Mouse (Mus musculus): ENCODE data around the gene Sdhb. TPM values are rescaled to one million over a fixed set of nuclear protein-coding genes. Genes with fewer than 3 reads are reported as not detected.
A peak's percentile ranks its signal among the peaks of the same experiment; 100 is the strongest.

Gene Sdhb
- 413 and 428 TPM in 2 replicates for polyA plus RNA-seq (2014; fragmentation: Nextera tagmentation; extraction: Ambion mirVana)

GRCm38 (mm10) chr4:140960781-140961466 is at the start of gene Sdhb:
Gene Sdhb, plus strand, starts transcription at chr4:140961203.
- H3K4me3 ChIP-seq (ENCODE audit: low read depth, low read length): peak within 1 kb of the TSS; percentile 84
- H3K9ac ChIP-seq (ENCODE audit: low read depth, low read length): peak within 1 kb of the TSS; percentile 78
- no peaks in the 10 kb centered on the region for H3K9me3 ChIP-seq (ENCODE audit: control insufficient read depth, low read length)
- peak within 1 kb of the TSS; percentile 51 for H3K27ac ChIP-seq (ENCODE audit: low read depth, low read length)
- WGBS: 4% methylated on average over 37 of the region's 37 CpGs
- peaks cover 3% of the 10 kb centered on the region for H3K4me1 ChIP-seq (replicated peaks; ENCODE audit: control insufficient read depth, insufficient read depth, low read length)
- DNase-seq (ENCODE audit: low spot score) (peak; percentile 97), ATAC-seq (ENCODE audit: low FRiP score) (peak; percentile 95)
- H3K36me3 ChIP-seq (ENCODE audit: control insufficient read depth, insufficient read depth, low read length): no peaks in the 10 kb centered on the region
- H3K27me3 ChIP-seq (ENCODE audit: control insufficient read depth, insufficient read depth, low read length): no peaks in the 10 kb centered on the region; the same call in 1 of the 2 replicates
- H3K4me2 ChIP-seq (replicated peaks; ENCODE audit: low read depth, low read length): peak within 1 kb of the TSS; percentile 79

DNA sequence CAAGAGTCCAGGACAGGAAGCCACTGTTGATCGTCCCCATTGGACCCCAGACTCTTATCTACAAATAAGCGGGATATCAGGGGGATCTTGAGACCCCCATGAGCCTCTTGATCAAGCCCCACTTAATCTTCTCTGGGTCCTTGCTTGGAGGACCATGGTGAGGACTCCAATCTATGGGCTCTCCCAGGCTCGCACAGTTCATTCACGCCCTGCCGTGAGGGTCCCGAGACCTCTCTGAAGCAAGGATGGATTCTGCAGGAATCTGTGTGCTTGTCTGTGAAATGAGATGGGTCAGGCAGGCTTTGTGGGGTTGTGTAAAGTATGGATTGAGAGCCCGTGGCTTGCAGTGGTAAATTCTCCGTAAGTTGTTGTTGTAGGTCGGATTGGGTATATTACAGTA is 49.6 kb upstream of the Sdhb start:
- Histone ChIP-seq H3K4me1 (replicated peaks; ENCODE audit: control insufficient read depth, insufficient read depth, low read length) (no peaks in the 10 kb centered on the region), H3K4me2 (replicated peaks; ENCODE audit: low read depth, low read length) (no peak overlapping the region), H3K9me3 (ENCODE audit: control insufficient read depth, low read length) (no peaks in the 10 kb centered on the region), H3K36me3 (ENCODE audit: control insufficient read depth, insufficient read depth, low read length) (no peaks in the 10 kb centered on the region), H3K9ac (ENCODE audit: low read depth, low read length) (no peak overlapping the region), H3K27ac (ENCODE audit: low read depth, low read length) (no peak overlapping the region), H3K27me3 (ENCODE audit: control insufficient read depth, insufficient read depth, low read length) (peaks cover 6% of the 10 kb centered on the region), H3K4me3 (ENCODE audit: low read depth, low read length) (no peak overlapping the region)
- WGBS: 86% methylated on average over 9 of the region's 9 CpGs
- ATAC-seq (ENCODE audit: low FRiP score) (no peak), DNase-seq (ENCODE audit: low spot score) (no peak)

GRCm38 (mm10) chr4:140912271-140912833 is 48.7 kb upstream of the Sdhb start:
- no peaks in the 10 kb centered on the region for H3K9me3 ChIP-seq (ENCODE audit: control insufficient read depth, low read length)
- peaks cover 2% of the 10 kb centered on the region for H3K27me3 ChIP-seq (ENCODE audit: control insufficient read depth, insufficient read depth, low read length)
- H3K27ac ChIP-seq (ENCODE audit: low read depth, low read length): no peak overlapping the region
- no peak overlapping the region for H3K4me2 ChIP-seq (replicated peaks; ENCODE audit: low read depth, low read length)
- H3K4me3 ChIP-seq (ENCODE audit: low read depth, low read length): no peak overlapping the region
- H3K9ac ChIP-seq (ENCODE audit: low read depth, low read length): no peak overlapping the region
- no peak for ATAC-seq (ENCODE audit: low FRiP score)
- DNase-seq (ENCODE audit: low spot score): no peak
- H3K36me3 ChIP-seq (ENCODE audit: control insufficient read depth, insufficient read depth, low read length): no peaks in the 10 kb centered on the region
- 94% methylated on average over 9 of the region's 10 CpGs for WGBS
- no peaks in the 10 kb centered on the region for H3K4me1 ChIP-seq (replicated peaks; ENCODE audit: control insufficient read depth, insufficient read depth, low read length)

- DNase-seq (ENCODE audit: low spot score) (no peak), ATAC-seq (ENCODE audit: low FRiP score) (no peak)
- Histone ChIP-seq H3K27ac (ENCODE audit: low read depth, low read length) (no peak overlapping the region), H3K36me3 (ENCODE audit: control insufficient read depth, insufficient read depth, low read length) (no peaks in the 10 kb centered on the region), H3K9ac (ENCODE audit: low read depth, low read length) (no peak overlapping the region), H3K4me1 (replicated peaks; ENCODE audit: control insufficient read depth, insufficient read depth, low read length) (no peaks in the 10 kb centered on the region), H3K4me3 (ENCODE audit: low read depth, low read length) (no peak overlapping the region), H3K27me3 (ENCODE audit: control insufficient read depth, insufficient read depth, low read length) (no peaks in the 10 kb centered on the region), H3K4me2 (replicated peaks; ENCODE audit: low read depth, low read length) (no peak overlapping the region), H3K9me3 (ENCODE audit: control insufficient read depth, low read length) (no peaks in the 10 kb centered on the region)
- WGBS: 90% methylated on average over 9 of the region's 9 CpGs
Observed at GRCm38 (mm10) chr4:140913565-140913964, 47.4 kb upstream of the Sdhb start.

- 47% methylated on average over 6 of the region's 6 CpGs for whole genome bisulfite sequencing
- H3K27ac ChIP-seq (ENCODE audit: low read depth, low read length): no peak overlapping the region
- DNase-seq (ENCODE audit: low spot score) (no peak), ATAC-seq (ENCODE audit: low FRiP score) (no peak)
- no peak overlapping the region for H3K9ac ChIP-seq (ENCODE audit: low read depth, low read length)
- H3K4me3 ChIP-seq (ENCODE audit: low read depth, low read length): no peak overlapping the region
- no peaks in the 10 kb centered on the region for H3K36me3 ChIP-seq (ENCODE audit: control insufficient read depth, insufficient read depth, low read length)
- H3K4me2 ChIP-seq (replicated peaks; ENCODE audit: low read depth, low read length): no peak overlapping the region
- H3K9me3 ChIP-seq (ENCODE audit: control insufficient read depth, low read length): no peaks in the 10 kb centered on the region
- no peaks in the 10 kb centered on the region for H3K4me1 ChIP-seq (replicated peaks; ENCODE audit: control insufficient read depth, insufficient read depth, low read length)
- H3K27me3 ChIP-seq (ENCODE audit: control insufficient read depth, insufficient read depth, low read length): no peaks in the 10 kb centered on the region
Observed at GRCm38 (mm10) chr4:140914731-140915131, 46.3 kb upstream of the Sdhb start.

DNA sequence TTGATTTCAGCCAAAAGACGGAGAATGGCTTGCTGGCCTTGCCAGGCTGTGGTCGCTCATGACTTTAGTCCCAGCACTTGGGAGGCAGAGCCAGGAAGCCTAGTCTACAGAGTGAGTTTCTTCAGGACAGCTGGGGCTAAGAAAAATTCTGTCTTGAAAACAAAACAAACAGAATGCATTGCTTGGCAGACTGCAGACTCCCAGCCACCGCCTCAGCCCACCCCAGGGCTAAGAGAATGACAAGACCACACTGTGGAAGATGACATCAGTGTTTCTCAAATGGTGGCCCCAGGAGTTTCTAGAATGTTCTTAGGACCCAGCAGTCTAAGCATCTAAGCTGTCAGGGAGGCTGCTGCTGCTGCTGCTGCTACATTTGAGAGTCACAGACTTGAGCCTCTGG is 45.8 kb upstream of the Sdhb start:
- Histone ChIP-seq H3K4me3 (ENCODE audit: low read depth, low read length) (no peak overlapping the region), H3K4me2 (replicated peaks; ENCODE audit: low read depth, low read length) (no peak overlapping the region), H3K9ac (ENCODE audit: low read depth, low read length) (no peak overlapping the region), H3K9me3 (ENCODE audit: control insufficient read depth, low read length) (no peaks in the 10 kb centered on the region), H3K4me1 (replicated peaks; ENCODE audit: control insufficient read depth, insufficient read depth, low read length) (no peaks in the 10 kb centered on the region), H3K27me3 (ENCODE audit: control insufficient read depth, insufficient read depth, low read length) (no peaks in the 10 kb centered on the region), H3K27ac (ENCODE audit: low read depth, low read length) (no peak overlapping the region), H3K36me3 (ENCODE audit: control insufficient read depth, insufficient read depth, low read length) (no peaks in the 10 kb centered on the region)
- 80% methylated on average over 3 of the region's 3 CpGs for WGBS
- DNase-seq (ENCODE audit: low spot score): no peak
- no peak for ATAC-seq (ENCODE audit: low FRiP score)

GRCm38 (mm10) chr4:140916296-140916695 is 44.7 kb upstream of the Sdhb start:
- 93% methylated on average over 5 of the region's 5 CpGs for WGBS
- no peaks in the 10 kb centered on the region for H3K36me3 ChIP-seq (ENCODE audit: control insufficient read depth, insufficient read depth, low read length)

GRCm38 (mm10) chr4:140917451-140917850 is 43.6 kb upstream of the Sdhb start:
- Histone ChIP-seq H3K4me1 (replicated peaks; ENCODE audit: control insufficient read depth, insufficient read depth, low read length) (no peaks in the 10 kb centered on the region), H3K4me2 (replicated peaks; ENCODE audit: low read depth, low read length) (no peak overlapping the region), H3K9me3 (ENCODE audit: control insufficient read depth, low read length) (no peaks in the 10 kb centered on the region), H3K27ac (ENCODE audit: low read depth, low read length) (no peak overlapping the region), H3K4me3 (ENCODE audit: low read depth, low read length) (no peak overlapping the region), H3K9ac (ENCODE audit: low read depth, low read length) (no peak overlapping the region), H3K27me3 (ENCODE audit: control insufficient read depth, insufficient read depth, low read length) (no peaks in the 10 kb centered on the region), H3K36me3 (ENCODE audit: control insufficient read depth, insufficient read depth, low read length) (no peaks in the 10 kb centered on the region)
- DNase-seq (ENCODE audit: low spot score) (no peak), ATAC-seq (ENCODE audit: low FRiP score) (no peak)
- WGBS: 89% methylated on average over 9 of the region's 9 CpGs

More at GRCm38 (mm10) chr4:140916296-140916695, 44.7 kb upstream of the Sdhb start:
- Histone ChIP-seq H3K9me3 (ENCODE audit: control insufficient read depth, low read length) (no peaks in the 10 kb centered on the region), H3K4me3 (ENCODE audit: low read depth, low read length) (no peak overlapping the region), H3K27me3 (ENCODE audit: control insufficient read depth, insufficient read depth, low read length) (no peaks in the 10 kb centered on the region), H3K9ac (ENCODE audit: low read depth, low read length) (no peak overlapping the region), H3K27ac (ENCODE audit: low read depth, low read length) (no peak overlapping the region), H3K4me1 (replicated peaks; ENCODE audit: control insufficient read depth, insufficient read depth, low read length) (no peaks in the 10 kb centered on the region), H3K4me2 (replicated peaks; ENCODE audit: low read depth, low read length) (no peak overlapping the region)
- DNase-seq (ENCODE audit: low spot score) (no peak), ATAC-seq (ENCODE audit: low FRiP score) (no peak)

Measured in hindbrain, embryonic 11.5 days (tissue).